Mouse (Mus musculus) G1E (cell line): Measurements from ENCODE around the gene Baiap2. TPM values are rescaled to one million over a fixed set of nuclear protein-coding genes. Genes with fewer than 3 reads are reported as not detected.
A peak's percentile ranks its signal among the peaks of the same experiment; 100 is the strongest.

Experiments used
- ATAC-seq: 2 replicates; pipeline ENCODE4 v1.8.0; 2016; ENCODE audit warnings: mild to moderate bottlenecking; ENCODE audit not compliant: insufficient number of reproducible peaks, poor library complexity, low FRiP score, severe bottlenecking; ENCODE audit errors: extremely low read depth
- DNase-seq: peaks from one replicate; pipeline ENCODE4 v3.0.0; 2012; ENCODE audit warnings: low spot score
- H3K27me3 ChIP-seq: 2 replicates; pipeline ENCODE4 v1.6.1; 2012; ENCODE audit warnings: mild to moderate bottlenecking, low read length, inconsistent platforms; ENCODE audit not compliant: insufficient read depth
- H3K36me3 ChIP-seq: replicated peaks from 2 replicates; pipeline ENCODE3; 2012; ENCODE audit warnings: mild to moderate bottlenecking, inconsistent platforms
- H3K4me1 ChIP-seq: 2 replicates; pipeline ENCODE4 v1.6.1; 2012; ENCODE audit warnings: low read depth, low read length, inconsistent platforms, mixed read lengths; ENCODE audit not compliant: insufficient read depth
- H3K4me3 ChIP-seq: 2 replicates; pipeline ENCODE4 v1.5.1; 2012; ENCODE audit warnings: low read depth, mild to moderate bottlenecking, inconsistent platforms, low read length, moderate library complexity, mixed read lengths
- H3K9me3 ChIP-seq: replicated peaks from 2 replicates; pipeline ENCODE4 v1.6.1; 2012; ENCODE audit warnings: inconsistent platforms
- CTCF ChIP-seq: IDR thresholded peaks from 2 replicates; pipeline ENCODE4 v1.5.1; 2012; ENCODE audit warnings: low read depth, low read length, inconsistent platforms, mixed read lengths
- GATA1 ChIP-seq: IDR thresholded peaks from 2 replicates; pipeline ENCODE4 v1.6.1; 2012; ENCODE audit warnings: borderline replicate concordance, low read length, inconsistent platforms, mixed read lengths
- GATA2 ChIP-seq: IDR thresholded peaks from 2 replicates; pipeline ENCODE4 v1.6.1; 2012; ENCODE audit warnings: low read depth, low read length, inconsistent platforms, borderline replicate concordance
- POLR2AphosphoS5 ChIP-seq: IDR thresholded peaks from 2 replicates; pipeline ENCODE4 v1.6.1; 2012; ENCODE audit warnings: low read depth, low read length, inconsistent platforms; ENCODE audit not compliant: insufficient replicate concordance
- TAL1 ChIP-seq: conservative IDR thresholded peaks from 2 replicates; pipeline ENCODE4 v1.6.1; 2012; ENCODE audit warnings: low read depth, low read length, inconsistent platforms, mixed read lengths
- polyA plus RNA-seq: library from polyadenylated mRNA; stranded (reverse); fragments of >175 nt; gene quantifications from 2 replicates; pipeline ENCODE4 v1.2.3, GENCODE M21; 2012
- total RNA-seq, 2 experiments: library from RNA; stranded (forward) in 1 of 2; stranded (reverse) in 1 of 2; fragments of 200-1000 nt in 1 of 2; fragments of >200 nt in 1 of 2; fragmentation: Nextera tagmentation in 1 of 2; gene quantifications; 2 replicates each; pipeline ENCODE4 v1.2.3; 2014 to 2017

The Baiap2 gene
- total and polyA plus RNA-seq, 3 experiments, result 0.98 to 14.0 (median 3.6) TPM

- DNase-seq, result no peak
- Histone ChIP-seq H3K4me3 (no peak overlapping the region), H3K9me3 (no peaks in the 10 kb centered on the region), H3K4me1 (peaks cover 6% of the 10 kb centered on the region), H3K36me3 (no peaks in the 10 kb centered on the region), H3K27me3 (peaks cover 38% of the 10 kb centered on the region)
- no peak for ATAC-seq
- no peak for TF ChIP-seq POLR2AphosphoS5
- TF ChIP-seq GATA1, result no peak
These were observed 45.8 kb downstream of the Baiap2 start for GRCm38 (mm10) chr11:119988391-119988790.

DNA sequence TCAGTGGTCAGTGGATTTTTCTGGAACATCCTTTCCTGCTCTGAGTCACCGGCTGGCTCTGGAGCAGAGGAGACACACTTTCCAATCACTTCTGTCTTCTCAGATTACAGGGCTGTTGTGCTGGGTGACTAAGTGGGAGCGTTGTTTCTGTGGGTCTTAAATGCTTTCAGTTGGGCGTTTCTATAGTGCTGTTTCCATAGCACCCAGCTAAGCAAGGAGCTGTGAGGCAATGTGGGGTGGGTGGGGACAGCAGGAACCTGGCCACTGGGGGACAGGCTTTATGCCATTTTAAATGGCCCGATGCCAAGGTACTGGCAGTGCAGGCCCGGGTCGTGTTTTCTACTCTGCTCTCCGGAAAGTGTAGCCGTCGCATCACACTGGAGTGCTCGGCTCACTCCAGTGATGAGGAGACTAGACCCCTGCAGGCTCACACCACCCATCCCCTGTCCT lies 46.6 kb downstream of the Baiap2 start:
- Histone ChIP-seq H3K4me3 (no peak overlapping the region), H3K9me3 (no peaks in the 10 kb centered on the region), H3K27me3 (peaks cover 41% of the 10 kb centered on the region), H3K4me1 (peaks cover 6% of the 10 kb centered on the region), H3K36me3 (no peaks in the 10 kb centered on the region)
- DNase-seq, result no peak
- TF ChIP-seq GATA2, result no peak
- TF ChIP-seq GATA1, result no peak
- TF ChIP-seq CTCF, result no peak
- TF ChIP-seq POLR2AphosphoS5, result no peak
- TF ChIP-seq TAL1, result no peak
- no peak for ATAC-seq

DNA sequence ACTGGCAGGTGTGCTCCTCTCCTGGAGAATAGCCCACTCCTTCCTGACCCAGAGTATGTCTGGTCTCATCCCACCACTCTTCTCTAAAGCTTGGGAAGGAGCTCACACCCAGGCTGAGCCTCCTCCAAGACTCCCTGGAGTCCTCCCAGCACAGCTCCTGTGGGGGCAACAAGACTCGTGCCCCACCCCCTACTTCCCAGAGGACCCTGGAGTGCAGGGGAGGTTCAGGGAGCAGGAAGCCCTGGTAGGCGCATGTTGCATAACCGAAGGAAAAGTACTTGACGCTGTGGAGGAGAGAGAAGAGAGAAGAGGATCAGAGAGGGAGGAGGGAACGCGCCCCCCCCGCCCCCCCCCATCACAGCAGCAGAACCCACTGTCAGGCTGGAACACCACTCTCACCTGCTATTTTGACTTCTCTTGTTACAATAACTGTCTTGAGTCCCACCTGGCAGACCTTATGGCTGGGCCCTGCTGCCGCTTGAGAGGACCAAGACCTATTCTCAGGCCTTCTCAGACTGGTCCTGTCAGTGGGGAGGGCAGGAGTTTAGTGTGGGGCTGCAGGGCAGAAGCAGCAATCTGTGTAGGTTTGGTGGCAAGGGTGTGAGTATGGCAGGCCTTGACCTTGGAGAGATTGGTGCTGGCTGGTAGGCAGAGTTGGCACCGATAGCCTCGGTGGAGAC lies 48.2 kb downstream of the Baiap2 start:
- Histone ChIP-seq H3K36me3 (no peaks in the 10 kb centered on the region), H3K9me3 (no peaks in the 10 kb centered on the region), H3K27me3 (peaks cover 39% of the 10 kb centered on the region), H3K4me1 (peaks cover 6% of the 10 kb centered on the region), H3K4me3 (no peak overlapping the region)
- DNase-seq, result no peak
- ATAC-seq, result no peak
- TF ChIP-seq CTCF, result no peak
- TF ChIP-seq GATA2, result no peak
- TF ChIP-seq POLR2AphosphoS5, result no peak
- no peak for TF ChIP-seq GATA1
- no peak for TF ChIP-seq TAL1

DNA sequence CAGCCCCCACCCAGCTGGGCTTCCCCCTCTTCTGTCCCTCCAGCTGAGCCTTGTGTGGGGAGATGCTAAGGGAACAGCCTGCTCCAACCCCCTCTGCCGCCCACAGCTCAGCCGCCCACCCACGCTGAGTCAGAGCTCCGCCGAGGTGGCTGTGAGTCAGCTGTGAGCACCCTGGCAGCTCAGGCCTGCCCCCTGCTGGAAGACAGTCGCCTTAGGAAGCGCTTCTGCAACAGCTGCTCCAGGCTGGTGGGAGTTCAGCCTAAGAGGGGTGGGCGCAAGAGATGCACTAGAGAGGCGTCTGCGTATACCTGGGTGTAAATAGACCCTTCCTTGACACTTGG lies 48.7 kb downstream of the Baiap2 start:
- H3K4me1 ChIP-seq, result peaks cover 6% of the 10 kb centered on the region
- H3K36me3 ChIP-seq, result no peaks in the 10 kb centered on the region
- H3K4me3 ChIP-seq, result no peak overlapping the region
- H3K9me3 ChIP-seq, result no peaks in the 10 kb centered on the region
- DNase-seq (peak; percentile 77), ATAC-seq (peak; percentile 49; the same call in 1 of the 2 replicates)
- TF ChIP-seq POLR2AphosphoS5 (no peak), GATA2 (no peak), CTCF (peak; percentile 59)
- H3K27me3 ChIP-seq, result peaks cover 38% of the 10 kb centered on the region

- Histone ChIP-seq H3K4me3 (no peak overlapping the region), H3K27me3 (peaks cover 14% of the 10 kb centered on the region; the same call in 1 of the 2 replicates), H3K4me1 (no peaks in the 10 kb centered on the region), H3K9me3 (no peaks in the 10 kb centered on the region), H3K36me3 (no peaks in the 10 kb centered on the region)
- DNase-seq (no peak), ATAC-seq (no peak)
- TF ChIP-seq CTCF (no peak), POLR2AphosphoS5 (no peak), GATA1 (no peak), TAL1 (no peak), GATA2 (no peak)
These were observed 54.8 kb downstream of the Baiap2 start for GRCm38 (mm10) chr11:119997351-119997750.

GRCm38 (mm10) chr11:120002041-120002440 lies 59.5 kb downstream of the Baiap2 start:
- Histone ChIP-seq H3K4me1 (no peaks in the 10 kb centered on the region), H3K36me3 (no peaks in the 10 kb centered on the region), H3K4me3 (no peak overlapping the region), H3K9me3 (no peaks in the 10 kb centered on the region), H3K27me3 (peaks cover 29% of the 10 kb centered on the region)
- ATAC-seq (no peak), DNase-seq (no peak)
- no peak for TF ChIP-seq GATA1
- no peak for TF ChIP-seq CTCF
- TF ChIP-seq GATA2, result no peak
- TF ChIP-seq TAL1, result no peak
- no peak for TF ChIP-seq POLR2AphosphoS5
